Mouse (Mus musculus) thymus, adult 2 months (tissue): ENCODE measurements around the gene Cmah.

Experiments used
- CTCF ChIP-seq: fragments of 200-500 bp; IDR thresholded peaks from 2 replicates; pipeline ENCODE4 v1.5.1; 2012; ENCODE audit warnings: mild to moderate bottlenecking, control low read depth, low read length, moderate library complexity, borderline replicate concordance; ENCODE audit not compliant: control insufficient read depth, poor library complexity, insufficient read depth; ENCODE audit errors: extremely low read depth
- POLR2A ChIP-seq: fragments of 200-500 bp; IDR thresholded peaks from 2 replicates; pipeline ENCODE4 v1.6.1; 2012; ENCODE audit warnings: mild to moderate bottlenecking, low read length, control low read depth, moderate library complexity; ENCODE audit not compliant: control insufficient read depth, poor library complexity, insufficient read depth; ENCODE audit errors: extremely low read depth

- TF ChIP-seq CTCF: no peak
- no peak for TF ChIP-seq POLR2A
These were observed 15.9 kb upstream of the Cmah start for GRCm38 (mm10) chr13:24311011-24311940.
